Mouse (Mus musculus) small intestine, adult 2 months (tissue): ENCODE measurements around the gene Cdh22. TPM values are rescaled to one million over a fixed set of nuclear protein-coding genes. Genes with fewer than 3 reads are reported as not detected.

Source experiments
- H3K27ac ChIP-seq: fragments of 200-500 bp; 2 replicates; pipeline ENCODE4 v1.5.1; 2012; ENCODE audit warnings: low read depth, low read length, control low read depth, inconsistent platforms; ENCODE audit not compliant: insufficient read depth
- H3K27me3 ChIP-seq: fragments of 200-500 bp; 2 replicates; pipeline ENCODE4 v1.6.1; 2012; ENCODE audit warnings: mild to moderate bottlenecking, moderate library complexity, low read length, inconsistent platforms; ENCODE audit not compliant: control insufficient read depth, insufficient read depth
- H3K36me3 ChIP-seq: fragments of 200-500 bp; 2 replicates; pipeline ENCODE4 v1.6.1; 2012; ENCODE audit warnings: mild to moderate bottlenecking, low read length, control low read depth, inconsistent platforms; ENCODE audit not compliant: control insufficient read depth, insufficient read depth
- H3K4me1 ChIP-seq: fragments of 200-500 bp; 2 replicates; pipeline ENCODE4 v1.6.1; 2012; ENCODE audit warnings: low read length, inconsistent platforms, mixed read lengths; ENCODE audit not compliant: control insufficient read depth, insufficient read depth, insufficient read length
- H3K4me3 ChIP-seq: fragments of 200-500 bp; 2 replicates; pipeline ENCODE4 v1.5.1; 2012; ENCODE audit warnings: low read depth, mild to moderate bottlenecking, control low read depth, inconsistent platforms, low read length, moderate library complexity
- CTCF ChIP-seq: fragments of 200-500 bp; IDR thresholded peaks from 2 replicates; pipeline ENCODE4 v1.5.1; 2012; ENCODE audit warnings: low read depth, mild to moderate bottlenecking, control low read depth, inconsistent platforms, low read length, moderate library complexity, mixed read lengths; ENCODE audit not compliant: insufficient replicate concordance, insufficient read length; ENCODE audit errors: extremely low read depth
- POLR2A ChIP-seq: fragments of 200-500 bp; IDR thresholded peaks from 2 replicates; pipeline ENCODE4 v1.6.1; 2012; ENCODE audit warnings: low read depth, mild to moderate bottlenecking, control low read depth, inconsistent platforms, low read length, moderate library complexity
- WGBS: fragments of 180-500 bp; shearing (Covaris S2); methylation state at CpG from one replicate; pipeline ENCODE4 v1.1.7; 2018; 5-methylcytosine and 5-hydroxymethylcytosine counted together
- polyA plus RNA-seq: library from polyadenylated mRNA; depleted of rRNA; stranded (reverse); fragments of >200 nt; gene quantifications from 2 replicates; pipeline ENCODE4 v1.2.3, GENCODE M21; 2012

Cdh22 gene
- polyA plus RNA-seq, 1 experiment = 0.42 TPM

- 8% methylated on average over 9 of the region's 9 CpGs for WGBS
- Histone ChIP-seq H3K36me3 (no peaks in the 10 kb centered on the region), H3K4me1 (no peaks in the 10 kb centered on the region), H3K27ac (no peak overlapping the region), H3K4me3 (no peak overlapping the region), H3K27me3 (no peaks in the 10 kb centered on the region)
- TF ChIP-seq POLR2A (no peak), CTCF (no peak)
These were observed 12.7 kb downstream of the Cdh22 start for GRCm38 (mm10) chr2:165221952-165222351.

GRCm38 (mm10) chr2:165220347-165220945 lies 14.2 kb downstream of the Cdh22 start:
- Histone ChIP-seq H3K36me3 (no peaks in the 10 kb centered on the region), H3K4me3 (no peak overlapping the region), H3K27me3 (peaks cover 7% of the 10 kb centered on the region), H3K27ac (no peak overlapping the region), H3K4me1 (no peaks in the 10 kb centered on the region)
- TF ChIP-seq CTCF (no peak), POLR2A (no peak)
- 52% methylated on average over 8 of the region's 8 CpGs for WGBS

GRCm38 (mm10) chr2:165218954-165219353 lies 15.7 kb downstream of the Cdh22 start:
- no peak overlapping the region for H3K27ac ChIP-seq
- peaks cover 15% of the 10 kb centered on the region for H3K27me3 ChIP-seq
- TF ChIP-seq POLR2A (no peak), CTCF (no peak)
- no peaks in the 10 kb centered on the region for H3K36me3 ChIP-seq
- no peak overlapping the region for H3K4me3 ChIP-seq
- 76% methylated on average over 8 of the region's 8 CpGs for WGBS
- H3K4me1 ChIP-seq = no peaks in the 10 kb centered on the region

- no peaks in the 10 kb centered on the region for H3K36me3 ChIP-seq
- H3K4me3 ChIP-seq = no peak overlapping the region
- no peaks in the 10 kb centered on the region for H3K4me1 ChIP-seq
- 85% methylated on average over 16 of the region's 16 CpGs for WGBS
- TF ChIP-seq POLR2A = no peak
- TF ChIP-seq CTCF = no peak
- peaks cover 23% of the 10 kb centered on the region for H3K27me3 ChIP-seq
- no peak overlapping the region for H3K27ac ChIP-seq
These were observed 17.1 kb downstream of the Cdh22 start for GRCm38 (mm10) chr2:165217361-165218149.

GRCm38 (mm10) chr2:165215103-165215951 lies 19.3 kb downstream of the Cdh22 start:
- WGBS = 6% methylated on average over 39 of the region's 39 CpGs
- TF ChIP-seq CTCF (no peak), POLR2A (no peak)
- Histone ChIP-seq H3K4me3 (no peak overlapping the region), H3K36me3 (no peaks in the 10 kb centered on the region), H3K27ac (no peak overlapping the region), H3K27me3 (peaks cover 37% of the 10 kb centered on the region), H3K4me1 (no peaks in the 10 kb centered on the region)

GRCm38 (mm10) chr2:165211426-165212079 lies 23.1 kb downstream of the Cdh22 start:
- no peaks in the 10 kb centered on the region for H3K4me1 ChIP-seq
- TF ChIP-seq POLR2A (no peak), CTCF (no peak)
- WGBS = 8% methylated on average over 19 of the region's 20 CpGs
- H3K36me3 ChIP-seq = no peaks in the 10 kb centered on the region
- peaks cover 39% of the 10 kb centered on the region for H3K27me3 ChIP-seq
- no peak overlapping the region for H3K27ac ChIP-seq
- no peak overlapping the region for H3K4me3 ChIP-seq

- WGBS = 3% methylated on average over 15 of the region's 15 CpGs
- Histone ChIP-seq H3K27ac (no peak overlapping the region), H3K27me3 (peaks cover 36% of the 10 kb centered on the region), H3K4me1 (no peaks in the 10 kb centered on the region), H3K4me3 (no peak overlapping the region), H3K36me3 (no peaks in the 10 kb centered on the region)
- no peak for TF ChIP-seq CTCF
These were observed 23.7 kb downstream of the Cdh22 start for GRCm38 (mm10) chr2:165210948-165211347.
